Mouse (Mus musculus) hindbrain, embryonic 11.5 days (tissue): Measurements from ENCODE around the gene Gbp8. TPM values are rescaled to one million over a fixed set of nuclear protein-coding genes. Genes with fewer than 3 reads are reported as not detected.
"Not testable (repeated sequence)": the region's sequence is repeated elsewhere in the genome, so short reads cannot be mapped to it uniquely, and the experiment has no call there.

Experiments
- ATAC-seq: fragments of 200-750 bp; cut with Nextera tagmentation; 2 replicates; pipeline ENCODE4 v1.8.0; 2017; ENCODE audit warnings: mild to moderate bottlenecking, moderate TSS enrichment, moderate library complexity; ENCODE audit not compliant: low FRiP score
- DNase-seq: peaks from one replicate; pipeline ENCODE4 v3.0.0-alpha.2; 2015; ENCODE audit warnings: low spot score
- H3K27ac ChIP-seq: fragments of 300-500 bp; sonication (generic); 2 replicates; pipeline ENCODE4 v1.5.1; 2014; ENCODE audit warnings: mild to moderate bottlenecking, low read depth, low read length
- H3K27me3 ChIP-seq: fragments of 300-500 bp; sonication (generic); 2 replicates; pipeline ENCODE4 v1.6.1; 2014; ENCODE audit warnings: mild to moderate bottlenecking, low read length, moderate library complexity, mixed read lengths; ENCODE audit not compliant: control insufficient read depth, insufficient read depth
- H3K36me3 ChIP-seq: fragments of 300-500 bp; sonication (generic); 2 replicates; pipeline ENCODE4 v1.6.1; 2014; ENCODE audit warnings: mild to moderate bottlenecking, low read length, moderate library complexity, mixed read lengths; ENCODE audit not compliant: control insufficient read depth, insufficient read depth
- H3K4me1 ChIP-seq: fragments of 300-500 bp; sonication (generic); replicated peaks from 2 replicates; pipeline ENCODE4 v1.6.1; 2014; ENCODE audit warnings: low read length, mixed read lengths; ENCODE audit not compliant: control insufficient read depth, insufficient read depth
- H3K4me2 ChIP-seq: fragments of 300-500 bp; sonication (generic); replicated peaks from 2 replicates; pipeline ENCODE4 v1.6.1; 2014; ENCODE audit warnings: mild to moderate bottlenecking, low read depth, low read length
- H3K4me3 ChIP-seq: fragments of 300-500 bp; sonication (generic); 2 replicates; pipeline ENCODE4 v1.5.1; 2014; ENCODE audit warnings: low read depth, low read length
- H3K9ac ChIP-seq: fragments of 300-500 bp; sonication (generic); 2 replicates; pipeline ENCODE4 v1.6.1; 2014; ENCODE audit warnings: low read depth, low read length
- H3K9me3 ChIP-seq: fragments of 300-500 bp; sonication (generic); 2 replicates; pipeline ENCODE4 v1.6.1; 2016; ENCODE audit warnings: low read length; ENCODE audit not compliant: control insufficient read depth
- WGBS: fragments of 180-500 bp; shearing (Covaris S2); extraction: QIAGEN DNeasy Blood & Tissue Kit; methylation state at CpG from one replicate; pipeline ENCODE4 v1.1.7; 2014; 5-methylcytosine and 5-hydroxymethylcytosine counted together
- polyA plus RNA-seq: library from polyadenylated mRNA; unstranded; fragments of >200 nt; fragmentation: Nextera tagmentation; extraction: Ambion mirVana; gene quantifications from 2 replicates; pipeline ENCODE4 v1.2.1, GENCODE M21; 2014

Gene Gbp8
- polyA plus RNA-seq, 1 experiment from 2014 or later, result 0.94 TPM

DNA sequence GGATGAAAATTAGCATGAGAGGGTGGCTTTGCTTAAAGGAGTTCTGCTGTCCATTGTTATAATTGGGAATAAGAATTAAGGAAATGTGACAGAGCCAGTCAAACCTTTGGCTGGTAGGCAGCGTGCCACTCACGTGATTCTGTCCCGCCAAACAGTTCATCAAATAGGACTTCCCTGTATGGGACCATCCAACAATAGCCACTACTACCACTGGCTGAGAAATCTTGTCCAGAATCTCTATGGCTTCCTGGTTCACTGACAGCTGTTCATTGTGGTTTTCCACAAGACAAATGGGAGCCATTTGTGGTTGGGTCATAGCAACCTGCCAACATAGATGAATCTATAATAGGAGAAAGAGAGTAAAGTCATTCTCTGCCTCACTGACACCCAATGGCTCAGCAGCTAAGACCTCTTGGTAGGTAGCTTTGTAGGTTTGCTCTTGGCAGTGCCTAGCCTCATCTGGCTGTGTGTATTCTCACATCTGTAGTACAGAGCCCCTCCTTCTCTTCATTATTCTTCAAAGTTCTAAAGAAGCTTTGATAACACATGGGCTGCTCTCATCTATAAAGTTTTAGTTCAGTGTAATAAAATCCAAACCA, 2.5 kb downstream of the Gbp8 start:
- not testable (repeated sequence) for DNase-seq, H3K4me3 ChIP-seq

DNA sequence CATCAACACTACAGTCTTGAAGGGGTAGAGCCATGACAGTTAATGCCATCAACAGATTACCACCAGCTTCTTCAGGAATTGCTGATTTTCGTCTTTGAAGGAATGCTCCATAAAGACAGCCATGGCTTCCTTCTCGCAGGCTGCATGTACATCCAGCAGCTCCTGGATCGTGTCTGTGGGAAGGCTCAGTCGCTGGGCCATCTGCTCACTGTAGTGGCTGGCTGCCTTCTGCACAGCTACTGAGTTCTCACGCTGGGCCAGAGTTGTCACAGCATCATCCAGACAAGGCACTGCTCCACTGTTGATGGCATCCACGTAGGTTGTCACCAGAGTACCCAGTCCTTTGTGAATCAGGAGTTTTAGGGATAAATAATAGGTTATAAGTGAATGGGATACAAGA, 17.6 kb downstream of the Gbp8 start:
- H3K9ac ChIP-seq, H3K4me3 ChIP-seq, H3K4me2 ChIP-seq, DNase-seq, H3K4me1 ChIP-seq, H3K36me3 ChIP-seq, H3K27ac ChIP-seq, H3K9me3 ChIP-seq, ATAC-seq, H3K27me3 ChIP-seq: not testable (repeated sequence)
- 84% methylated on average over 6 of the region's 6 CpGs for WGBS

More for the DNA sequence above, 2.5 kb downstream of the Gbp8 start:
- H3K36me3 ChIP-seq, H3K27me3 ChIP-seq, H3K9ac ChIP-seq, H3K27ac ChIP-seq, H3K4me1 ChIP-seq, H3K4me2 ChIP-seq, H3K9me3 ChIP-seq, ATAC-seq: not testable (repeated sequence)
- WGBS, result 86% methylated on average over 3 of the region's 3 CpGs

DNA sequence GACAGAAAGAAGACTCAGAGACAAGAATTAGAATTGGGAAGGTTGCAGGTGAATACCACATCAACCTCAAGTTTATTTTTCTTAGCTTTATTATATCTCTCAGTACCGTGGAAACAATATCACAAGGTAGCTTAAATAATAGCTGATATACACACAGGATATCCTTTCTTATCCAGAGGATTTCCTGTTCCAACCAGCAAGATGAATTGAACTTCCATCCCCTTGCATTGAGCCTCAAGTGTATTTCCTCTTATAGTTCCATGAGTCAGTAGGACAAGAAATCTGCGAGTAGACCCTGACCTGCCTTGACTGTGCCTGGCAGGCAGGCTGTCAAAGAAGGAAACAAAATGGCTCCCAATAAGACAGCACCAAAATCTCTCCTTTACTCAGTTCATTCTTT, 23.6 kb downstream of the Gbp8 start:
- no peaks in the 10 kb centered on the region for H3K36me3 ChIP-seq
- WGBS, result 93% methylated on average over 2 of the region's 2 CpGs
- H3K4me2 ChIP-seq, result no peak overlapping the region
- ATAC-seq (no peak), DNase-seq (no peak)
- H3K27ac ChIP-seq, result no peak overlapping the region
- no peak overlapping the region for H3K9ac ChIP-seq
- no peaks in the 10 kb centered on the region for H3K4me1 ChIP-seq
- no peaks in the 10 kb centered on the region for H3K9me3 ChIP-seq
- H3K4me3 ChIP-seq, result no peak overlapping the region
- no peaks in the 10 kb centered on the region for H3K27me3 ChIP-seq

DNA sequence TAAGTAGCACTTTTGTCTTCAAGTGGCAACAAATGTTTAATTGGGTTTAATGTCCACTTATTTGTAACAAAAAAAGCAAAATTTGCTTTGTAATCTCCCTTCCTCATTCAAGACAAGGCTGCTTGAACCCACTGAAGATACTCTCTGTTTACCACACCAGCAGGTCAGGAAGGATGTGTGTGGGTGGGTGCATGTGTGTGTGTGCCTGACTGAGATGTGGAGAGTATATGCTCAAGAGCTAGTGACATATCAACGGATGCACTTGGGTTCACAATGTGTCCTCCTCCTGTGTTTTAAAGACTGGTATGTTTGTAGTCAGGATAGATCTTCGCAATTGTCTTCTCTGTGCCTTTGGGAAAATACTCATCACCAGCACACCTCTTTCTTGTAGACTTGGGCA, 24.6 kb downstream of the Gbp8 start:
- Histone ChIP-seq H3K27ac (no peak overlapping the region), H3K36me3 (no peaks in the 10 kb centered on the region), H3K4me1 (no peaks in the 10 kb centered on the region), H3K9me3 (no peaks in the 10 kb centered on the region), H3K27me3 (no peaks in the 10 kb centered on the region), H3K4me3 (no peak overlapping the region), H3K9ac (no peak overlapping the region), H3K4me2 (no peak overlapping the region)
- ATAC-seq (no peak), DNase-seq (no peak)
- 90% methylated on average over 2 of the region's 2 CpGs for WGBS

DNA sequence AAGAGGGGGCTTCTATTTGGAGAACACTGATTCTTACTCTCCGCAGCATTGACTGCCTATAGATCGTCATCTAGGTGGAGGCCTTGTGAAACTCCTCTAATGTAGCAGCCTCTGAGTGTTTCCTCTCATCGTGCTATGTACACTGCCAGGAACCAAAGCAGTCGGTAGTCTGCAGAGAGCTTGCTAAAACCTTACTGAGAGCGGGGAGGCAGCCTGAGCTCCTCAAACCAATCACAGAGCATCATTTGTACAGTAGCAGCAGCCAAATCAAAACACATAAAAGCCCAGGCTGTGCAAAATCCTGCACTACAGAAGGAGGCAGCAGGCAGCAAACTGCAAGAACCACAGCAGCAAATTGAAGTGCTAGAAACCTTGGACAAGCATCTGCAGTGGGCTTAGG, 25.7 kb downstream of the Gbp8 start:
- Histone ChIP-seq H3K4me2 (no peak overlapping the region), H3K36me3 (no peaks in the 10 kb centered on the region), H3K27ac (no peak overlapping the region), H3K4me1 (no peaks in the 10 kb centered on the region), H3K4me3 (no peak overlapping the region), H3K9ac (no peak overlapping the region), H3K9me3 (no peaks in the 10 kb centered on the region), H3K27me3 (no peaks in the 10 kb centered on the region)
- ATAC-seq (no peak), DNase-seq (no peak)
- 96% methylated on average over 5 of the region's 5 CpGs for WGBS

DNA sequence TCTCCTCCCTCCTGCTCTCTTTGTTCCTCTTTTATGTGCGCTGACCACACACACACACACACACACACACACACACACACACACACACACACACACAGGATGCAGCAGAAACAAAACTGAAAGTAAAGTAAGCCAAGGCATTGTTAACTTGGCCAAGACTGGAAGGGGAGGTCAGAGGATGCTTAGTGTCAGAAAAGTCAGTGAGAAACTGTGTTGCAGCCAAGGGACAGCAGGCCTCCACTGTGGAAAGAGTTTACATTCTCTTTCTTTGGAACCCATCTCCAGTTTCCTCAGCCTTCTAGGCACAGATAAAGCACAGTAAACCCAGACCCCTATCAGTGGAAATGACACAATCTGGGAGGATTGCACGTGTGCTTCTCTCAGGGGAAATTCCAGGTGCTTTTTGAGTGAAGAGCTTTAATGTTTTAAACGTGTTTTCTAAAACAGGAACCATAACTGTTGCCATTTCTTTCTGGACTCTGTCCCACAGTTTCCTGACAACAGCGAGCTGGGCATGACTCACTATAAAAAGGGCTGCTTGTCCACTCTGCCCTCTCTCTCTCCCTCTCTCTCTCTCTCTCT, 29.0 kb downstream of the Gbp8 start:
- not testable (repeated sequence) for H3K9me3 ChIP-seq, ATAC-seq, H3K27me3 ChIP-seq, H3K9ac ChIP-seq, H3K4me2 ChIP-seq, H3K27ac ChIP-seq, H3K36me3 ChIP-seq, H3K4me1 ChIP-seq, H3K4me3 ChIP-seq
- WGBS, result 23% methylated on average over 3 of the region's 4 CpGs
- DNase-seq, result peak; percentile 4

DNA sequence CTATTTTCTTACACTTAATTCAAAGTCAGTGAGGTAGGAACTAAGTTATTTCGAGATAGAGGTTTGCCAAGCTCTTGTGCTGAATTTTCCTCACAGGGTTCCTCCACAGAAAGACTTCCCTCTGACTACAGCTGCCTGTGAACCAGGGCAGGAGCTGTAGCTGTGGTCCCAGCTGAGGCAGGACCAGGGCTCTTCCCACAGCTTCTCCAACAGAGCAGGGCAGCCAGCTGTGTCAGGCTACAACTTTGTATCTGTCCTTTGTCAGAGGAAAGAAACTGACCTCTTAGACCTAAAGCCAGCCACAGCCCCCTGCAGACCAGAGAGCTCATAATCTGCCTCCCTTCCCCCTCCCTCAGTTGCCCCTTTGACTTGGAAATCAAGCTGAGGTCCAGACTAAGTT, 29.6 kb downstream of the Gbp8 start:
- 46% methylated on average over 1 of the region's 1 CpGs for WGBS
- H3K27ac ChIP-seq, H3K4me2 ChIP-seq, H3K4me1 ChIP-seq, H3K36me3 ChIP-seq, ATAC-seq, H3K4me3 ChIP-seq, H3K27me3 ChIP-seq, DNase-seq, H3K9ac ChIP-seq, H3K9me3 ChIP-seq: not testable (repeated sequence)

DNA sequence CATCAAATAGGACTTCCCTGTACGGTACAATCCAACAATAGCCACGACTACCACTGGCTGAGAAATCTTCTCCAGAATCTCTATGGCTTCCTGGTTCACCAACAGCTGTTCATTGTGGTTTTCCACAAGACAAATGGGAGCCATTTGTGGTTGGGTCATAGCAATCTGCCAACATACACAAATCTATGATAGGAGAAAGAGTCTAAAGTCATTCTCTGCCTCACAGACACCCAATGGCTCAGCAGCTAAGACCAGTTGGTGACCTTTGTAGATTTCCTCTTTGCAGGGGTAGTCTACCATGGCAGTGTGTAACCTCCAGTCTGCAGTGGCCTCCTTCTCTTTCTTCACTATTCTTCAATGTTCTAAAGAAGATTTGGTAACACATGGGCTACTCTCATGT, 33.7 kb downstream of the Gbp8 start:
- H3K4me1 ChIP-seq, H3K4me3 ChIP-seq, H3K9ac ChIP-seq, H3K9me3 ChIP-seq, ATAC-seq, H3K27me3 ChIP-seq, DNase-seq, H3K27ac ChIP-seq, H3K36me3 ChIP-seq, H3K4me2 ChIP-seq: not testable (repeated sequence)
- WGBS, result 72% methylated on average over 2 of the region's 2 CpGs

DNA sequence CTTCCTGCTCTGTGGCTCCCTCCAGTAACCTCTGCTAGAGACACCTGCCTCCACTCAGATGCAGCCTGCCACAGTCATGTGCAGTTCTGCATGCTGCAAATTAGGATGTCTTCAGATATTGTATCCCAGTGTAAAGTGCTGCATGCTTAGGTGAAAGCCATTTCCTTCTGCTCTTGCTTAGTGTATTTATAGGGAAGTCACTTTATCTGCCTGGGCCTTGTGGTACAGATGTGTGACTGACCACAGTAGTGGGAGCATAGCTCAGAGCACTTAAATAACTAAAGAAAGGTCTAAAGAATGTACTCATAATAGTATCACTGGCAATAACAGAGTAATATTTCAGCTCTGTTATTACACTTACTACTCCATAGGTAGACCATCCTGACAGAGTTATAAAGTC, 57.4 kb downstream of the Gbp8 start:
- no peaks in the 10 kb centered on the region for H3K9me3 ChIP-seq
- H3K27ac ChIP-seq, result no peak overlapping the region
- ATAC-seq (no peak), DNase-seq (no peak)
- no peak overlapping the region for H3K4me2 ChIP-seq
- H3K9ac ChIP-seq, result no peak overlapping the region
- H3K36me3 ChIP-seq, result no peaks in the 10 kb centered on the region
- H3K27me3 ChIP-seq, result no peaks in the 10 kb centered on the region
- H3K4me3 ChIP-seq, result no peak overlapping the region
- H3K4me1 ChIP-seq, result no peaks in the 10 kb centered on the region
